29 mouse cellular contexts compared by ENCODE assay signal in the genomic region with DNA sequence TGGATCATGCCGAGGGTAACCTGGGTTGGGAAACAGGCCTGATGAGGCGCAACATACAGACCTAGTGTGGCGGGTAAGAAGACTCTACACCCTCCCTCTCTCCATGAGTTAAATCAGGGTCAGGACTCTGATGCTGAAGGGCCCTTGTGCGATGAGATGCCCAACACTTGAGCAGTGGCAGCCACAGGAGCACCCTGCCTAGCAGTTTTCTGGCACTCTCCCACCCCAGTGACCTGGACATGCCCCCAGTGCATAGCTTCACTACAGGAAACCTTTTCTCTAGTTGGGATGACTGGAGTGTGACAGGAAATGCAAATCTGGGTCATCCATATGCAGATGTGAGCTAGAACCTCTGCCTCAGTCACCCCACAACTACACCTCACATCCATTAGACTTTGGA. TPM values are rescaled to one million over a fixed set of nuclear protein-coding genes. Genes with fewer than 3 reads are reported as not detected.
DNase-seq lines count a peak whose midpoint lies in the region; ATAC-seq lines count a peak whose summit lies in the region.
"Had no signal": no experiment of that assay in that cellular context is flagged by ENCODE, and none has a peak within 500 bp of the region (broad histone marks: within the 10 kb centered on the region; RNA-seq: fewer than 3 reads in every experiment).

No protein-coding gene starts in this region.

- 87% methylated on average over 4 of the region's 4 CpGs for WGBS in hindbrain, embryonic 10.5 days
- WGBS in hindbrain, embryonic 11.5 days: 82% methylated on average over 4 of the region's 4 CpGs
- 84% methylated on average over 4 of the region's 4 CpGs for WGBS in midbrain, embryonic 16.5 days
- WGBS in midbrain, embryonic 13.5 days: 93% methylated on average over 4 of the region's 4 CpGs
- WGBS in intestine, embryonic 16.5 days: 89% methylated on average over 4 of the region's 4 CpGs

- no peak overlapping the region for H3K4me2 ChIP-seq in hindbrain, embryonic 11.5 days (replicated peaks; ENCODE audit: low read depth, low read length)
- H3K4me2 ChIP-seq in midbrain, embryonic 16.5 days (ENCODE audit: low read length): no peak overlapping the region
- no peak overlapping the region for H3K4me2 ChIP-seq in midbrain, embryonic 13.5 days (replicated peaks)
- H3K4me2 ChIP-seq in intestine, embryonic 16.5 days (ENCODE audit: low read depth, low read length): no peak overlapping the region
- H3K4me2 ChIP-seq: embryonic facial prominence, embryonic 12.5 days; heart, embryonic 12.5 days; limb, embryonic 13.5 days; liver, embryonic 11.5 days had no signal

- no peak for DNase-seq in hindbrain, embryonic 10.5 days (ENCODE audit: low spot score)
- no peak for DNase-seq in hindbrain, embryonic 11.5 days (ENCODE audit: low spot score)
- DNase-seq in ZHBTc4 (ENCODE audit: low read depth, low spot score): peak; percentile 59
- DNase-seq in cerebellum, adult 9-11 months: no peak
- DNase-seq: adrenal gland, adult 8-10 months; cerebellum, adult 8-10 months; cerebellum, postnatal 36 days; forebrain, postnatal 0 days; heart, adult 2 months; kidney, adult 2 months; kidney, postnatal 4 days; midbrain, embryonic 14.5 days; right cerebral cortex, adult 18-20 months; right cerebral cortex, postnatal 4 days; thymus, adult 2 months; thymus, postnatal 36 days had no signal

- no peak overlapping the region for H3K4me3 ChIP-seq in hindbrain, embryonic 10.5 days
- H3K4me3 ChIP-seq in hindbrain, embryonic 11.5 days (ENCODE audit: low read depth, low read length): no peak overlapping the region
- no peak overlapping the region for H3K4me3 ChIP-seq in midbrain, embryonic 16.5 days (ENCODE audit: low read depth, low read length)
- H3K4me3 ChIP-seq in midbrain, embryonic 13.5 days (replicated peaks): no peak overlapping the region
- no peak overlapping the region for H3K4me3 ChIP-seq in intestine, embryonic 16.5 days (ENCODE audit: low read length)
- H3K4me3 ChIP-seq: embryonic facial prominence, embryonic 12.5 days; heart, adult 2 months; heart, embryonic 12.5 days; limb, embryonic 13.5 days; megakaryocyte, embryonic 14.5 days had no signal

- peaks cover 50% of the 10 kb centered on the region for H3K36me3 ChIP-seq in hindbrain, embryonic 10.5 days
- H3K36me3 ChIP-seq in hindbrain, embryonic 11.5 days (ENCODE audit: control insufficient read depth, insufficient read depth, low read length): 0 out of 2 replicates have a peak, but pooled peaks cover 2% of the 10 kb centered on the region
- H3K36me3 ChIP-seq in midbrain, embryonic 16.5 days (ENCODE audit: control insufficient read depth, insufficient read depth, low read length): no peaks in the 10 kb centered on the region
- peaks cover 10% of the 10 kb centered on the region; the same call in 1 of the 2 replicates for H3K36me3 ChIP-seq in midbrain, embryonic 13.5 days
- H3K36me3 ChIP-seq in intestine, embryonic 16.5 days (ENCODE audit: control insufficient read depth, insufficient read depth, low read length): peaks cover 11% of the 10 kb centered on the region

- H3K27ac ChIP-seq in hindbrain, embryonic 10.5 days: peak overlapping the region; percentile 19; the same call in 1 of the 2 replicates
- no peak overlapping the region for H3K27ac ChIP-seq in hindbrain, embryonic 11.5 days (ENCODE audit: low read depth, low read length)
- 0 out of 2 replicates have a peak overlapping the region, but pooled peaks have one; percentile 7 for H3K27ac ChIP-seq in midbrain, embryonic 16.5 days (ENCODE audit: low read length)
- no peak overlapping the region for H3K27ac ChIP-seq in midbrain, embryonic 13.5 days
- H3K27ac ChIP-seq in intestine, embryonic 16.5 days (ENCODE audit: low read length): no peak overlapping the region
- H3K27ac ChIP-seq: embryonic facial prominence, embryonic 12.5 days; heart, adult 2 months; kidney, postnatal 0 days; limb, embryonic 13.5 days; stomach, postnatal 0 days had no signal

- H3K9ac ChIP-seq in hindbrain, embryonic 11.5 days (ENCODE audit: low read depth, low read length): no peak overlapping the region
- H3K9ac ChIP-seq in midbrain, embryonic 16.5 days (ENCODE audit: low read depth, low read length): no peak overlapping the region
- no peak overlapping the region for H3K9ac ChIP-seq in midbrain, embryonic 13.5 days (replicated peaks)
- H3K9ac ChIP-seq in intestine, embryonic 16.5 days (ENCODE audit: low read depth, low read length): no peak overlapping the region
- H3K9ac ChIP-seq: embryonic facial prominence, embryonic 12.5 days; forebrain, postnatal 0 days; heart, embryonic 12.5 days; limb, embryonic 13.5 days had no signal

- H3K4me1 ChIP-seq in hindbrain, embryonic 10.5 days (replicated peaks): peaks cover 63% of the 10 kb centered on the region
- H3K4me1 ChIP-seq in hindbrain, embryonic 11.5 days (replicated peaks; ENCODE audit: control insufficient read depth, insufficient read depth, low read length): 0 out of 2 replicates have a peak, but pooled peaks cover 2% of the 10 kb centered on the region
- H3K4me1 ChIP-seq in midbrain, embryonic 16.5 days (ENCODE audit: control insufficient read depth, insufficient read depth, low read length): peaks cover 5% of the 10 kb centered on the region; the same call in 1 of the 2 replicates
- peaks cover 31% of the 10 kb centered on the region for H3K4me1 ChIP-seq in midbrain, embryonic 13.5 days (replicated peaks)
- 0 out of 2 replicates have a peak, but pooled peaks cover 3% of the 10 kb centered on the region for H3K4me1 ChIP-seq in intestine, embryonic 16.5 days (ENCODE audit: control insufficient read depth, insufficient read depth, low read length)
- H3K4me1 ChIP-seq: embryonic facial prominence, embryonic 12.5 days; limb, embryonic 13.5 days had no signal

- no peaks in the 10 kb centered on the region for H3K27me3 ChIP-seq in hindbrain, embryonic 10.5 days (ENCODE audit: insufficient read depth, poor library complexity, severe bottlenecking)
- H3K27me3 ChIP-seq in hindbrain, embryonic 11.5 days (ENCODE audit: control insufficient read depth, insufficient read depth, low read length): no peaks in the 10 kb centered on the region
- no peaks in the 10 kb centered on the region for H3K27me3 ChIP-seq in midbrain, embryonic 16.5 days (ENCODE audit: control insufficient read depth, insufficient read depth, low read depth, low read length)
- no peaks in the 10 kb centered on the region for H3K27me3 ChIP-seq in midbrain, embryonic 13.5 days
- no peaks in the 10 kb centered on the region for H3K27me3 ChIP-seq in intestine, embryonic 16.5 days (replicated peaks; ENCODE audit: control insufficient read depth, insufficient read depth, low read length)
- H3K27me3 ChIP-seq: embryonic facial prominence, embryonic 12.5 days; heart, embryonic 12.5 days; limb, embryonic 13.5 days; Patski had no signal

- no peaks in the 10 kb centered on the region for H3K9me3 ChIP-seq in hindbrain, embryonic 10.5 days
- no peaks in the 10 kb centered on the region for H3K9me3 ChIP-seq in hindbrain, embryonic 11.5 days (ENCODE audit: control insufficient read depth, low read length)
- no peaks in the 10 kb centered on the region for H3K9me3 ChIP-seq in midbrain, embryonic 16.5 days (replicated peaks; ENCODE audit: control insufficient read depth, low read length, poor library complexity, severe bottlenecking)
- no peaks in the 10 kb centered on the region for H3K9me3 ChIP-seq in midbrain, embryonic 13.5 days
- H3K9me3 ChIP-seq in intestine, embryonic 16.5 days (ENCODE audit: control insufficient read depth, low read length): no peaks in the 10 kb centered on the region
- H3K9me3 ChIP-seq: embryonic facial prominence, embryonic 12.5 days; G1E; heart, embryonic 12.5 days; limb, embryonic 13.5 days; megakaryocyte, embryonic 14.5 days had no signal

- ATAC-seq in hindbrain, embryonic 11.5 days (ENCODE audit: low FRiP score): no peak
- ATAC-seq in midbrain, embryonic 16.5 days: no peak
- no peak for ATAC-seq in midbrain, embryonic 13.5 days
- ATAC-seq in intestine, embryonic 16.5 days: no peak
- ATAC-seq: forebrain, postnatal 0 days; hindbrain, embryonic 16.5 days; Patski had no signal

RNA-seq across cellular contexts. Expression of a gene that starts 44.2 kb away (rescaled TPM):
- polyA plus RNA-seq in hindbrain, embryonic 10.5 days (2016; fragmentation: Nextera tagmentation; extraction: Ambion mirVana): 68.8 and 77.5 TPM in 2 replicates
- polyA plus RNA-seq in hindbrain, embryonic 11.5 days (2014; fragmentation: Nextera tagmentation; extraction: Ambion mirVana): 84.5 and 87.8 TPM in 2 replicates
- polyA plus RNA-seq in midbrain, embryonic 16.5 days (2015; fragmentation: Nextera tagmentation; extraction: Ambion mirVana): 52.3 and 56.8 TPM in 2 replicates
- polyA plus RNA-seq in midbrain, embryonic 13.5 days (2015; fragmentation: Nextera tagmentation; extraction: Ambion mirVana): 63.2 and 72.9 TPM in 2 replicates
- polyA plus RNA-seq in intestine, embryonic 16.5 days (2015; fragmentation: Nextera tagmentation; extraction: Ambion mirVana): 124 and 128 TPM in 2 replicates

Comparison
In these comparisons a context has a peak if more than half of its experiments do, and no peak if none do; other contexts are left out.
1. H3K27ac ChIP-seq: peak in hindbrain, embryonic 10.5 days (single experiment) and midbrain, embryonic 16.5 days (single experiment); none in hindbrain, embryonic 11.5 days (single experiment), midbrain, embryonic 13.5 days (single experiment) and intestine, embryonic 16.5 days (single experiment).